Mouse (Mus musculus): Measurements from ENCODE around the gene Gm49373.

DNA sequence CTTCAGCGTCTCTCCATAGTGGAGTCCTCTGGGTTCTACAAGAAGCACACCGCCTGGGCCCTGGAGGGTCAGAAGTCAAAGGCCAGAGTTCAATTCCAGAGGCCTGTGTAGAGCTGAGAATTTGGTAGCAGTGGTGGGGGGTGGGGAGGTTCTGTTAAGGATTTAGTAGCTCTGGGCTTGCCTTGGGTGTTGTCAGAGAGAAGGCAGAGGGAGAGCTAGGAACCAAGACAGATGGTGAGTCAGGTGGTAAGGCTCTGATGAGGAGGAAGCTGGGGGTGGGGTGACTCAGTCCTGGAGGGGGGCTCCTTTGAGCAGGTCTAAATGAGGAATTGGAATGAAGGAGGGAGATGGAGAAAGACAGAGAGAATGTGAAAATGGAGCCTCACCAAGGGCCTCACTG is 10.0 kb downstream of the Gm49373 start:
- no peak for TF ChIP-seq CTCF (IDR thresholded peaks at IDR 0.05; ENCODE audit: control insufficient read depth, insufficient read depth, insufficient read length)
- no peak for TF ChIP-seq USF1 (IDR thresholded peaks at IDR 0.05; ENCODE audit: low read depth)
- no peak for TF ChIP-seq CEBPB (IDR thresholded peaks at IDR 0.05; ENCODE audit: low read depth)
